Mouse (Mus musculus): ENCODE measurements around the gene Phf14.
"Not testable (repeated sequence)": the region's sequence is repeated elsewhere in the genome, so short reads cannot be mapped to it uniquely, and the experiment has no call there.

Gene Phf14

GRCm38 (mm10) chr6:11907269-11908032 is at the start of gene Phf14, which contains the start of gene Ndufa4:
Gene Phf14, plus strand, starts transcription at chr6:11907809.
Gene Ndufa4, minus strand, starts transcription at chr6:11907497.
- DNase-seq: peak; percentile 94 to 97

GRCm38 (mm10) chr6:11875364-11875763 is 32.2 kb upstream of the Phf14 start:
- not testable (repeated sequence) for DNase-seq

- no peak for DNase-seq
Measured at GRCm38 (mm10) chr6:11900809-11901310, 6.7 kb upstream of the Phf14 start.

GRCm38 (mm10) chr6:11906890-11907268 is 730 bp upstream of the Phf14 start:
- no peak for DNase-seq

- no peak for DNase-seq
Measured at GRCm38 (mm10) chr6:11908170-11908569, 561 bp downstream of the Phf14 start.

- DNase-seq: peak; percentile 91 to 94
Measured at GRCm38 (mm10) chr6:11925496-11926041, 18.0 kb downstream of the Phf14 start.

- DNase-seq: peak; percentile 20 to 53
Measured at GRCm38 (mm10) chr6:11926082-11926595, 18.5 kb downstream of the Phf14 start.

GRCm38 (mm10) chr6:11927485-11927884 is 19.9 kb downstream of the Phf14 start:
- DNase-seq: no peak

- DNase-seq: no peak
Measured at GRCm38 (mm10) chr6:11933403-11933802, 25.8 kb downstream of the Phf14 start.

- no peak for DNase-seq
Measured at GRCm38 (mm10) chr6:11940895-11941294, 33.3 kb downstream of the Phf14 start.

GRCm38 (mm10) chr6:11942089-11942488 is 34.5 kb downstream of the Phf14 start:
- no peak for DNase-seq

GRCm38 (mm10) chr6:11948100-11948499 is 40.5 kb downstream of the Phf14 start:
- DNase-seq: no peak

GRCm38 (mm10) chr6:11960172-11960571 is 52.6 kb downstream of the Phf14 start:
- no peak for DNase-seq

- no peak for DNase-seq
Measured at GRCm38 (mm10) chr6:11993782-11994181, 86.2 kb downstream of the Phf14 start.

- DNase-seq: peak; percentile 62 to 63
Measured at GRCm38 (mm10) chr6:11998576-11998975, 91.0 kb downstream of the Phf14 start.

GRCm38 (mm10) chr6:11999506-11999905 is 91.9 kb downstream of the Phf14 start:
- no peak for DNase-seq

- no peak for DNase-seq
Measured at GRCm38 (mm10) chr6:12005455-12005854, 97.8 kb downstream of the Phf14 start.

GRCm38 (mm10) chr6:12006001-12006400 is 98.4 kb downstream of the Phf14 start:
- no peak for DNase-seq

- no peak for DNase-seq
Measured at GRCm38 (mm10) chr6:12012103-12012502, 104.5 kb downstream of the Phf14 start.

- DNase-seq: no peak
Measured at GRCm38 (mm10) chr6:12014035-12014434, 106.4 kb downstream of the Phf14 start.

- no peak for DNase-seq
Measured at GRCm38 (mm10) chr6:12014733-12015132, 107.1 kb downstream of the Phf14 start.

- no peak for DNase-seq
Measured at GRCm38 (mm10) chr6:12019736-12020135, 112.1 kb downstream of the Phf14 start.

- peak in 1 of 2 experiments; percentile 44 for DNase-seq
Measured at GRCm38 (mm10) chr6:12020156-12020555, 112.5 kb downstream of the Phf14 start.

GRCm38 (mm10) chr6:12020738-12021137 is 113.1 kb downstream of the Phf14 start:
- peak in 1 of 2 experiments; percentile 46 for DNase-seq

Measured in kidney, postnatal 25 days (tissue).